Mouse (Mus musculus) lung, embryonic 16.5 days (tissue): Measurements from ENCODE around the gene D630003M21Rik. TPM values are rescaled to one million over a fixed set of nuclear protein-coding genes. Genes with fewer than 3 reads are reported as not detected.

Experiments used
- ATAC-seq: fragments of 200-750 bp; cut with Nextera tagmentation; 2 replicates; pipeline ENCODE4 v1.8.0; 2017; ENCODE audit warnings: low read depth, mild to moderate bottlenecking, moderate library complexity
- H3K27ac ChIP-seq: fragments of 300-500 bp; sonication (generic); 2 replicates; pipeline ENCODE4 v1.5.1; 2014; ENCODE audit warnings: mild to moderate bottlenecking, control low read depth, low read length
- H3K27me3 ChIP-seq: fragments of 300-500 bp; sonication (generic); 2 replicates; pipeline ENCODE4 v1.6.1; 2014; ENCODE audit warnings: low read depth, low read length, mixed read lengths; ENCODE audit not compliant: control insufficient read depth, insufficient read depth
- H3K36me3 ChIP-seq: fragments of 300-500 bp; sonication (generic); 2 replicates; pipeline ENCODE4 v1.6.1; 2014; ENCODE audit warnings: low read length; ENCODE audit not compliant: control insufficient read depth, insufficient read depth
- H3K4me1 ChIP-seq: fragments of 300-500 bp; sonication (generic); replicated peaks from 2 replicates; pipeline ENCODE4 v1.6.1; 2014; ENCODE audit warnings: low read length, mixed read lengths; ENCODE audit not compliant: control insufficient read depth, insufficient read depth
- H3K4me2 ChIP-seq: fragments of 300-500 bp; sonication (generic); 2 replicates; pipeline ENCODE4 v1.6.1; 2014; ENCODE audit warnings: low read depth, low read length, control low read depth
- H3K4me3 ChIP-seq: fragments of 300-500 bp; sonication (generic); 2 replicates; pipeline ENCODE4 v1.5.1; 2014; ENCODE audit warnings: mild to moderate bottlenecking, low read length, control low read depth
- H3K9ac ChIP-seq: fragments of 300-500 bp; sonication (generic); 2 replicates; pipeline ENCODE4 v1.6.1; 2014; ENCODE audit warnings: low read length, control low read depth
- H3K9me3 ChIP-seq: fragments of 300-500 bp; sonication (generic); 2 replicates; pipeline ENCODE4 v1.6.1; 2016; ENCODE audit warnings: low read length; ENCODE audit not compliant: control insufficient read depth
- WGBS: fragments of 180-500 bp; shearing (Covaris S2); extraction: QIAGEN DNeasy Blood & Tissue Kit; methylation state at CpG from one replicate; pipeline ENCODE4 v1.1.7; 2014; 5-methylcytosine and 5-hydroxymethylcytosine counted together
- polyA plus RNA-seq: library from polyadenylated mRNA; unstranded; fragments of >200 nt; fragmentation: Nextera tagmentation; extraction: Ambion mirVana; gene quantifications from 2 replicates; pipeline ENCODE4 v1.2.1, GENCODE M21; 2015

D630003M21Rik gene
- polyA plus RNA-seq, 1 experiment from 2014 or later: 4.0 TPM

DNA sequence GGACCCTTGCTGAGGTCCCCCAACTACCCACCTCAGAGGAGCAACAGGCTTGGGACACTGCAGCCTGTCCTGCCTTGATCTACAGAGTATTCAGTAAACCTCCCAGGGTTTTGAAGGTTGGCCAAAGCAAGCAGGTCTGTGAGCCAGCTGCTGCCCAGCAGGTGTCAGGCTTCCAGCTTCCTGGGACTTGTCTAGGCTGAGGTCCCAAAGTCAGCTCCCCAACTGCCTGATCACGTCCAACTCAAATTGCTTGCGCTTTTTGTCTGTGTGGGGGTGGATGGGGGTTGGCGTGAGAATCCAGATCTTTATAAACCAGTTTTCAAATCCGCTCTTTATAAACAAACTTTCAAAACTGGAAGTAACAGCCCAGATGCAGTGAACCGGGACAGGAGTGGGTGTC lies 3.7 kb downstream of the D630003M21Rik start:
- Histone ChIP-seq H3K4me3 (no peak overlapping the region), H3K9me3 (no peaks in the 10 kb centered on the region), H3K36me3 (no peaks in the 10 kb centered on the region), H3K27ac (no peak overlapping the region), H3K9ac (no peak overlapping the region), H3K4me1 (peaks cover 21% of the 10 kb centered on the region), H3K27me3 (no peaks in the 10 kb centered on the region), H3K4me2 (no peak overlapping the region)
- no peak for ATAC-seq
- 46% methylated on average over 5 of the region's 5 CpGs for WGBS

DNA sequence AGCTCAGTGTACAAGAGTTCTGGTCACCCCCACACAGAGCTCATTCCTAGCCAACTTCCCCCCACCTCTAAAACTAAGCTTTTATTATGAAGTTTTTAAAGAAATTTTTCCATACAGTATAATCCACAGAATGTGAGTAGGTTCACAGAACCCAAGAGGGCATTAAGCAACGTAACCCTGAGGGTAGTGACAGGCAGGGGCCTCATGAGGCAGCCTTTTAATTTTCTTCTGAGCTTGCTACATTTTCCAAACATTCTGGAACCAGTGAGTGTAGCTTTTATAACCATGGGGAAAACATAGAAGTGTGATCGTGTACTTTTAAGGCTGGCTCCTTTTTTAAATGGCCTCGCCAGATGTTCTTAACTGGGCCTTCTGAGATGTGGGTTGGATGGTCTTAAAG lies 5.5 kb downstream of the D630003M21Rik start:
- 62% methylated on average over 3 of the region's 3 CpGs for WGBS
- Histone ChIP-seq H3K4me1 (peaks cover 9% of the 10 kb centered on the region), H3K27ac (no peak overlapping the region), H3K4me3 (no peak overlapping the region), H3K36me3 (no peaks in the 10 kb centered on the region), H3K4me2 (no peak overlapping the region), H3K9me3 (no peaks in the 10 kb centered on the region), H3K9ac (no peak overlapping the region), H3K27me3 (no peaks in the 10 kb centered on the region)
- ATAC-seq: no peak

DNA sequence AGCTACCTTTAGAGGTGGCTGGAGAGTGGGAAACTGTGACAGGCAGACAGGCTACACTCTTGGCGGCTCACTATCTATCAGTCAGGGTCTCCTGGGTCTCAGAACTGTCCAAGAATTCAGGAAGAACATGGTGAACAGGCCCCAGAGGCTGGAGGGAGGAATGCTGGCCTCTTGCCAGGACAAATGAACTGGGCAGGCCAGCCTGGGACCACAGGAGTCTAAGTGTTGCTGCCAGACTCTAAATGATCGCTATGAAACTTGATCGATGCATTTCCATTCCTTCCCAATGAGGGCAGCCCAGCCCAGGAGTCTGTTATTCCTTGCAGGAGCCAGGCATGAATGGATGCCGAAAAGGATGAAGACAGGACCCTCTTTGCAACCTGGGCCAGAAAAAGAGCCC lies 6.4 kb downstream of the D630003M21Rik start:
- 29% methylated on average over 4 of the region's 4 CpGs for WGBS
- H3K9ac ChIP-seq: no peak overlapping the region

DNA sequence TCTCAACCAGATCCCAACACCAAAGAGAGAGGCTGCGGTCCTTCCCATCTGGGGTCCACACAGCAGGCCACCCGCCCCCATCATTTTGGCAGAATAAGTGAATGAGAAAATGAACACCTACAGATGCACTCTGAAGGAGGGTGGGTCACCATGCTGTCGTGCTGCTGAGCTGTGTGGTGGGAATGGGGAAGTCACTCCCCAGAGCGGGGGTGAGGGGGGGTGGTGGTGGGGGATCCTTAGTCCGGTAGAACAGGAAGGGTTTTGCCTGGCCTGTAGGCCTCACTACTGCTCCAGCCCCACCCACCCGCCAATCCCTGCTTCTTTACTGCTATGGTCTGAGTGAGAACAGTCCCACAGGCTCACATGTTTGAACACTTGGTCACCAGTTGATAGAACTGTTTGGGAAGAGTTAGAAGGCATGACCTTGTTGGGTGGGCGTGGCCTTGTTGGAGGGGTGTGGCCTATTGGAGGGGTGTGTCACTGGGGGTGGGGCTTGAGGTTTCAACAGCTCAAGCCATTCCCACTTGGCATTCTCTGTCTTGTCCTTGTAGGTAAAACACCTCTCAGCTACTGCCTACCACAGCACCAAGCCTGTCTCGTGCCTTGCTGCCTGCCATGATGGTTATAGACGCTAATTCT lies 7.5 kb downstream of the D630003M21Rik start:
- H3K4me1 ChIP-seq: peaks cover 9% of the 10 kb centered on the region
- H3K36me3 ChIP-seq: no peaks in the 10 kb centered on the region
- H3K9ac ChIP-seq: no peak overlapping the region
- H3K4me3 ChIP-seq: no peak overlapping the region
- H3K27me3 ChIP-seq: no peaks in the 10 kb centered on the region
- H3K4me2 ChIP-seq: no peak overlapping the region
- no peaks in the 10 kb centered on the region for H3K9me3 ChIP-seq
- WGBS: 79% methylated on average over 9 of the region's 9 CpGs
- H3K27ac ChIP-seq: no peak overlapping the region
- ATAC-seq: no peak

More for the DNA sequence above, 6.4 kb downstream of the D630003M21Rik start:
- Histone ChIP-seq H3K27me3 (no peaks in the 10 kb centered on the region), H3K4me2 (no peak overlapping the region), H3K36me3 (no peaks in the 10 kb centered on the region), H3K9me3 (no peaks in the 10 kb centered on the region), H3K27ac (no peak overlapping the region), H3K4me3 (no peak overlapping the region), H3K4me1 (peaks cover 9% of the 10 kb centered on the region)
- ATAC-seq: peak; percentile 30; the same call in 1 of the 2 replicates

DNA sequence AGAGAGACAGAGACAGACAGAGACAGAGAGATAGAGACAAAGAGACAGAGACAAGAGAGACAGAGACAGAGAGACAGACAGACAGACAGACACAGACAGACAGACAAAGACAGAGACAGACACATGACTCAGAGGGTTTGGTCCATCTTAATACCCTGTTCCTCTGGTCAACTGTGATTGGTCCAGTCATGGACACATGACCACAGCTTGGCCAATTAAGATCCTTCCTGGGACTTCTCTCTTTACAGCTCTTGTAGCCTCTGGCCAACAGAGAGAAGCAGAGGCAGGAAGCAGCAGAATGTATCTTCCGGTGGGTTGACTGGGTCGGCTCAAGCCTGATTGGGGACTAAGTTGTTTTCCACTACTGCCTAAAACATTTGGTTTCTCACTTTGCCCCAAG lies 9.5 kb downstream of the D630003M21Rik start:
- H3K36me3 ChIP-seq: no peaks in the 10 kb centered on the region
- 86% methylated on average over 2 of the region's 2 CpGs for WGBS
- no peaks in the 10 kb centered on the region for H3K9me3 ChIP-seq
- no peaks in the 10 kb centered on the region for H3K27me3 ChIP-seq
- no peak overlapping the region for H3K27ac ChIP-seq
- no peak overlapping the region for H3K9ac ChIP-seq
- H3K4me3 ChIP-seq: no peak overlapping the region
- H3K4me1 ChIP-seq: peaks cover 15% of the 10 kb centered on the region
- no peak for ATAC-seq
- no peak overlapping the region for H3K4me2 ChIP-seq

DNA sequence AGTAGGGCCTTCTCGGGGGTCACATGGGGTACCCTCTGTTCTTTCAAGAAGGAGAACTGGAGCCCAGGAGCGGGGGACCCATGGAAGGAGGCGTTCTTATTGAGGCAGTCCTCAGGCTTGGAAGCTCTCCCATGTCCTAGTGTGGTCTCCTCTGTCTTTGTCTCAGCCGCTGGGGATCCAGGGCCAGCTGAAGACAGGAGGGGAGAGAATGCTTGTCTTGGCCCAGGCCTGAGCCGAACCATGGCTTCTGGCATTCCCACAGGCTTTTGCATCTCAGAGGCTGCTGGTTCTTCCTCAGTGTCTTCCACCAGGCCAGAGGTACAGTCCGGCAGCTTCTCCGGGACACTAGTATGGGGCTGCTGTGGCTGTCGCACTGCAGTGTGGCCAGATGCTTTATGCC lies 12.5 kb downstream of the D630003M21Rik start:
- no peak overlapping the region for H3K4me3 ChIP-seq
- no peak overlapping the region for H3K4me2 ChIP-seq
- H3K27ac ChIP-seq: no peak overlapping the region
- no peaks in the 10 kb centered on the region for H3K9me3 ChIP-seq
- peaks cover 6% of the 10 kb centered on the region for H3K4me1 ChIP-seq
- no peak for ATAC-seq
- WGBS: 82% methylated on average over 8 of the region's 8 CpGs
- no peak overlapping the region for H3K9ac ChIP-seq
- H3K27me3 ChIP-seq: no peaks in the 10 kb centered on the region
- no peaks in the 10 kb centered on the region for H3K36me3 ChIP-seq

DNA sequence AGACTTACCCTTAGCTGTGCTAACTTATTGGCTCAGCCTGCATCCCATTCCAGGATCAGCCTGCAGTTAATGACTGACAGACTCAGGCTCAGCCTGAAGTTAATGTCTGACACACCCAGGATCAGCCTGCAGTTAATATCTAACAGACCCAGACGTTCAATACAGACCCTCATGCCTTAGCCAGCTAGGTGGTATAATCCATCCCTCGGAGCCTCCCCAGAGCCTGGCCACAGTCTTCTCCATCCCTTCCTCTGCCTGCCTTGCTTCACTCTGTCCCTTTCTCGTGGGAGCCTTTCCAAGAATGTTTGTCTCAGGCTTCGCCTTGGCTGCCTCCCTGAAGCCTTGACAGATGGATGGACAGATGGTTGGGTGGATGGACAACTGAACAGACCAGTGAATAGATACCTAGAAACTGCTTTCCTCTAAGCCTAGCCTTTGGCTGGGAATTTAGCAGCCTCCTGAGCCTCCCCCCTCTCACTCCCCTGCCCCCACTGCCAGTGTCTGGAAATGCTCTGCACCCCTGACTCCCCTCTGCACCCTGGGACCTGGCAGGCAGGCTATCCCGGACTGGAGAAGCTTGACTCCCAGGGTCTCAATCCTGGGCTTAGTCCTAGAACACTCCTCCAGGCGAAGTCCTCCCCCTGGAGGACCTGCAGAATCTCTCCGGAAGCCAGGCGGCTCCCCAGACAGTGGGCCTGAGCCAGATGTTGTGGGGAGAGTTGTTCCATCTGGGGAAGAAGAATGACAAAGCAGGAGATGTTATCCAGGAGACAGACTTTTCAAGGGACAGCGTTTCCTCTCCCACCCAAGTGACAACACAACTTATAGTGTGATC lies 13.5 kb downstream of the D630003M21Rik start:
- no peaks in the 10 kb centered on the region for H3K9me3 ChIP-seq
- no peak overlapping the region for H3K4me3 ChIP-seq
- H3K27me3 ChIP-seq: no peaks in the 10 kb centered on the region
- H3K36me3 ChIP-seq: no peaks in the 10 kb centered on the region
- H3K4me1 ChIP-seq: peaks cover 6% of the 10 kb centered on the region
- no peak overlapping the region for H3K27ac ChIP-seq
- H3K4me2 ChIP-seq: no peak overlapping the region
- ATAC-seq: peak; percentile 56; the same call in 1 of the 2 replicates
- H3K9ac ChIP-seq: no peak overlapping the region
- 27% methylated on average over 9 of the region's 9 CpGs for WGBS

DNA sequence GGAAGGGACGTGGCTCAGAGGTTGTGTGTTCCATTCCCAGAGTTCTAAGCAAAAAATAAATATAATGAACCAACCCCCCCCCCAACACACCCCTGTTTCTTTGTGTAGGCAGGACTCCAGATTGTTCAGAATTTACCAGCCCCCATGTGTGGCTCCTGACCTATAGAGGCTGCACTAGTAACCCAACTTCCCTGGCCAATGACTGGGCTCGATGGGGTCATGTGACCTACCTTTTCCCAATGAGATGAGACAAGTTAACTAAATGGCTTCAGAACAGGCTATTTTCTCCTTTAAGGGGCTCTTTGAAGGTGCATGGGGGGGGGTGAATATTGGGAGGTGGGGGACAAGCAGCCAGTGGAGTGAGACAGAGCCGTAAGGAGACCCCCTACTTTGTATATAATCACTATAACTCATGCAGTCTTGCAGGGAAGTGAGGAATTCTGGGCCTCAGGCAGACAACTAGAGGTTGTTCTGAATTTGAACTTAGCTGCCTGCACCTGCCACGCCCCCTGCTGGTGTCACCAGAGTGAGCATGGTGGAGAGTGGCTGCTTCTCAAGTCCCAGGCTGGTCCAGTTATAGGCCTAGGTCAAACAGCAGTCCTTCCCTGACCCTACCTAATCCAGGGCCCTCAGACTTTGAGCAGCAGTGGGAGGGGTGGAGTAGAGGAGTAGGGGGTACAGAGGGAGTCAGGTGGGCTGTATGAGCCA lies 17.1 kb downstream of the D630003M21Rik start:
- peaks cover 9% of the 10 kb centered on the region for H3K4me1 ChIP-seq
- H3K27ac ChIP-seq: no peak overlapping the region
- H3K36me3 ChIP-seq: no peaks in the 10 kb centered on the region
- no peak for ATAC-seq
- no peak overlapping the region for H3K9ac ChIP-seq
- H3K4me3 ChIP-seq: no peak overlapping the region
- H3K27me3 ChIP-seq: no peaks in the 10 kb centered on the region
- no peak overlapping the region for H3K4me2 ChIP-seq
- no peaks in the 10 kb centered on the region for H3K9me3 ChIP-seq
- WGBS: 64% methylated on average over 4 of the region's 4 CpGs

DNA sequence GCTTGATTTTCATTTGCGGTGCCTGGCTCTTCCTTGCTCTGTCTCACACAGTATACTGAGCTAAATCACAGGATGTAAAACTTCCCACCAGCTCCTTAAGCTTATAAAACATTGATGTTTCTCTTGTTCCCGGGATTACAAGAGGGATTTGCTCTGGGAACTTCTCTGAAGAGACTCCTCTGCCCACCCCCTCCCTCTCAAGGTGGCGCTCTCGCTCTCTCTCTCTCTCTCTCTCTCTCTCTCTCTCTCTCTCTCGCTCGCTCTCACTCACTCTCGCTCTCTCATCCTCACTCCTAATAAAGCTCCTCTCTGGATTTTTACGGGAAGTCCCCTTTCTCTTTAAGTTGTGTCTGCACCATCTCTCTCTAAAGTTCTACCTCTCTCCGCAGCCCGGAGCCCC lies 18.1 kb downstream of the D630003M21Rik start:
- no peak overlapping the region for H3K27ac ChIP-seq
- no peak for ATAC-seq
- H3K4me2 ChIP-seq: no peak overlapping the region
- H3K4me1 ChIP-seq: peaks cover 9% of the 10 kb centered on the region
- H3K27me3 ChIP-seq: no peaks in the 10 kb centered on the region
- no peaks in the 10 kb centered on the region for H3K36me3 ChIP-seq
- H3K4me3 ChIP-seq: no peak overlapping the region
- 33% methylated on average over 10 of the region's 10 CpGs for WGBS
- H3K9ac ChIP-seq: no peak overlapping the region
- no peaks in the 10 kb centered on the region for H3K9me3 ChIP-seq
